Mouse (Mus musculus) liver, embryonic 16.5 days (tissue): Measurements from ENCODE around the gene Snap47. TPM values are rescaled to one million over a fixed set of nuclear protein-coding genes. Genes with fewer than 3 reads are reported as not detected.

ENCODE experiments used
- ATAC-seq: fragments of 200-750 bp; cut with Nextera tagmentation; 2 replicates; pipeline ENCODE4 v1.8.0; 2017; ENCODE audit warnings: low read depth, mild to moderate bottlenecking, moderate number of reproducible peaks, moderate library complexity
- H3K27ac ChIP-seq: fragments of 300-500 bp; sonication (generic); 2 replicates; pipeline ENCODE4 v1.5.1; 2014; ENCODE audit warnings: mild to moderate bottlenecking, low read length
- H3K27me3 ChIP-seq: fragments of 300-500 bp; sonication (generic); 2 replicates; pipeline ENCODE4 v1.6.1; 2014; ENCODE audit warnings: low read depth, low read length, mixed read lengths; ENCODE audit not compliant: control insufficient read depth, insufficient read depth
- H3K36me3 ChIP-seq: fragments of 300-500 bp; sonication (generic); 2 replicates; pipeline ENCODE4 v1.6.1; 2014; ENCODE audit warnings: mild to moderate bottlenecking; ENCODE audit not compliant: control insufficient read depth, insufficient read depth
- H3K4me1 ChIP-seq: fragments of 300-500 bp; sonication (generic); 2 replicates; pipeline ENCODE4 v1.6.1; 2014; ENCODE audit warnings: low read depth, low read length, mixed read lengths; ENCODE audit not compliant: control insufficient read depth
- H3K4me2 ChIP-seq: fragments of 300-500 bp; sonication (generic); 2 replicates; pipeline ENCODE4 v1.6.1; 2014; ENCODE audit warnings: low read depth, low read length, mixed read lengths
- H3K4me3 ChIP-seq: fragments of 300-500 bp; sonication (generic); 2 replicates; pipeline ENCODE4 v1.5.1; 2014; ENCODE audit warnings: low read depth, mild to moderate bottlenecking, low read length
- H3K9ac ChIP-seq: fragments of 300-500 bp; sonication (generic); 2 replicates; pipeline ENCODE4 v1.6.1; 2014; ENCODE audit warnings: low read depth, low read length
- H3K9me3 ChIP-seq: fragments of 300-500 bp; sonication (generic); replicated peaks from 2 replicates; pipeline ENCODE4 v1.6.1; 2016; ENCODE audit warnings: low read length; ENCODE audit not compliant: control insufficient read depth
- WGBS: fragments of 180-500 bp; shearing (Covaris S2); extraction: QIAGEN DNeasy Blood & Tissue Kit; methylation state at CpG from one replicate; pipeline ENCODE4 v1.1.7; 2014; ENCODE audit not compliant: insufficient replicate concordance; 5-methylcytosine and 5-hydroxymethylcytosine counted together
- polyA plus RNA-seq: library from polyadenylated mRNA; unstranded; fragments of >200 nt; fragmentation: Nextera tagmentation; extraction: Ambion mirVana; gene quantifications from 2 replicates; pipeline ENCODE4 v1.2.1, GENCODE M21; 2015

Gene Snap47
- polyA plus RNA-seq, 1 experiment from 2014 or later = 28.7 TPM

- Histone ChIP-seq H3K9me3 (no peaks in the 10 kb centered on the region), H3K36me3 (no peaks in the 10 kb centered on the region), H3K27me3 (no peaks in the 10 kb centered on the region), H3K4me2 (no peak overlapping the region), H3K9ac (no peak overlapping the region), H3K27ac (no peak overlapping the region), H3K4me1 (no peaks in the 10 kb centered on the region; the same call in 1 of the 2 replicates), H3K4me3 (no peak overlapping the region)
- no peak for ATAC-seq
- 50% methylated on average over 2 of the region's 2 CpGs for WGBS
These were observed 40.1 kb downstream of the Snap47 start for GRCm38 (mm10) chr11:59410851-59411250.

- ATAC-seq = no peak
- no peak overlapping the region for H3K4me2 ChIP-seq
- H3K27me3 ChIP-seq = no peaks in the 10 kb centered on the region
- no peaks in the 10 kb centered on the region for H3K36me3 ChIP-seq
- no peaks in the 10 kb centered on the region; the same call in 1 of the 2 replicates for H3K4me1 ChIP-seq
- no peak overlapping the region for H3K9ac ChIP-seq
- WGBS = 50% methylated on average over 1 of the region's 1 CpGs
- no peak overlapping the region for H3K4me3 ChIP-seq
- no peaks in the 10 kb centered on the region for H3K9me3 ChIP-seq
- no peak overlapping the region for H3K27ac ChIP-seq
These were observed 45.2 kb downstream of the Snap47 start for GRCm38 (mm10) chr11:59405761-59406160.

- Histone ChIP-seq H3K27me3 (no peaks in the 10 kb centered on the region), H3K27ac (no peak overlapping the region), H3K4me3 (no peak overlapping the region), H3K4me1 (no peaks in the 10 kb centered on the region; the same call in 1 of the 2 replicates), H3K9me3 (no peaks in the 10 kb centered on the region), H3K36me3 (no peaks in the 10 kb centered on the region), H3K4me2 (no peak overlapping the region), H3K9ac (no peak overlapping the region)
- 44% methylated on average over 2 of the region's 2 CpGs for WGBS
- no peak for ATAC-seq
These were observed 50.1 kb downstream of the Snap47 start for GRCm38 (mm10) chr11:59400876-59401275.

GRCm38 (mm10) chr11:59399830-59400229, 51.2 kb downstream of the Snap47 start:
- Histone ChIP-seq H3K4me3 (no peak overlapping the region), H3K4me1 (no peaks in the 10 kb centered on the region; the same call in 1 of the 2 replicates), H3K9ac (no peak overlapping the region), H3K4me2 (no peak overlapping the region), H3K36me3 (no peaks in the 10 kb centered on the region), H3K9me3 (no peaks in the 10 kb centered on the region), H3K27ac (no peak overlapping the region), H3K27me3 (no peaks in the 10 kb centered on the region)
- 55% methylated on average over 8 of the region's 8 CpGs for WGBS
- ATAC-seq = no peak

GRCm38 (mm10) chr11:59397536-59398371, 53.2 kb downstream of the Snap47 start:
- Histone ChIP-seq H3K36me3 (no peaks in the 10 kb centered on the region), H3K4me3 (no peak overlapping the region), H3K9me3 (no peaks in the 10 kb centered on the region), H3K27me3 (no peaks in the 10 kb centered on the region), H3K9ac (no peak overlapping the region), H3K4me2 (no peak overlapping the region), H3K27ac (no peak overlapping the region), H3K4me1 (no peaks in the 10 kb centered on the region; the same call in 1 of the 2 replicates)
- 16% methylated on average over 22 of the region's 22 CpGs for WGBS
- ATAC-seq = peak; percentile 35; the same call in 1 of the 2 replicates

GRCm38 (mm10) chr11:59394451-59394850, 56.5 kb downstream of the Snap47 start:
- WGBS = 56% methylated on average over 5 of the region's 5 CpGs
- H3K4me1 ChIP-seq = no peaks in the 10 kb centered on the region; the same call in 1 of the 2 replicates
- H3K4me2 ChIP-seq = no peak overlapping the region
- no peak overlapping the region for H3K4me3 ChIP-seq
- H3K9ac ChIP-seq = no peak overlapping the region
- ATAC-seq = no peak
- H3K9me3 ChIP-seq = no peaks in the 10 kb centered on the region
- H3K27ac ChIP-seq = no peak overlapping the region
- H3K36me3 ChIP-seq = no peaks in the 10 kb centered on the region
- no peaks in the 10 kb centered on the region for H3K27me3 ChIP-seq

GRCm38 (mm10) chr11:59393591-59393990, 57.4 kb downstream of the Snap47 start:
- WGBS = 60% methylated on average over 9 of the region's 9 CpGs
- no peaks in the 10 kb centered on the region; the same call in 1 of the 2 replicates for H3K4me1 ChIP-seq
- H3K27me3 ChIP-seq = no peaks in the 10 kb centered on the region
- no peak overlapping the region for H3K4me3 ChIP-seq
- no peaks in the 10 kb centered on the region for H3K36me3 ChIP-seq
- no peak overlapping the region for H3K27ac ChIP-seq
- no peaks in the 10 kb centered on the region for H3K9me3 ChIP-seq
- no peak for ATAC-seq
- H3K9ac ChIP-seq = no peak overlapping the region
- no peak overlapping the region for H3K4me2 ChIP-seq

GRCm38 (mm10) chr11:59392300-59392699, 58.7 kb downstream of the Snap47 start:
- Histone ChIP-seq H3K9ac (no peak overlapping the region), H3K27ac (no peak overlapping the region), H3K4me3 (no peak overlapping the region), H3K27me3 (no peaks in the 10 kb centered on the region), H3K4me1 (no peaks in the 10 kb centered on the region), H3K36me3 (no peaks in the 10 kb centered on the region), H3K9me3 (no peaks in the 10 kb centered on the region), H3K4me2 (no peak overlapping the region)
- 37% methylated on average over 6 of the region's 6 CpGs for WGBS
- ATAC-seq = no peak

GRCm38 (mm10) chr11:59390470-59390869, 60.5 kb downstream of the Snap47 start:
- ATAC-seq = no peak
- Histone ChIP-seq H3K27ac (no peak overlapping the region), H3K4me1 (no peaks in the 10 kb centered on the region), H3K27me3 (no peaks in the 10 kb centered on the region), H3K9me3 (no peaks in the 10 kb centered on the region), H3K4me2 (no peak overlapping the region), H3K4me3 (no peak overlapping the region), H3K36me3 (no peaks in the 10 kb centered on the region), H3K9ac (no peak overlapping the region)
- 62% methylated on average over 9 of the region's 9 CpGs for WGBS
